Mouse (Mus musculus): ENCODE data around the gene Cela3b. TPM values are rescaled to one million over a fixed set of nuclear protein-coding genes. Genes with fewer than 3 reads are reported as not detected.

Gene Cela3b
- total RNA-seq, 2 experiments from 2014 or later = not detected

- no peak for ATAC-seq (replicated peaks; ENCODE audit: poor library complexity, severe bottlenecking)
Observed at GRCm38 (mm10) chr4:137465125-137465787, 34.9 kb upstream of the Cela3b start.

GRCm38 (mm10) chr4:137461981-137462690 is 31.8 kb upstream of the Cela3b start:
- no peak for ATAC-seq (replicated peaks; ENCODE audit: poor library complexity, severe bottlenecking)

- no peak for ATAC-seq (replicated peaks; ENCODE audit: poor library complexity, severe bottlenecking)
Observed at GRCm38 (mm10) chr4:137461217-137461616, 30.9 kb upstream of the Cela3b start.

- no peak for ATAC-seq (replicated peaks; ENCODE audit: poor library complexity, severe bottlenecking)
Observed at GRCm38 (mm10) chr4:137460676-137461075, 30.3 kb upstream of the Cela3b start.

GRCm38 (mm10) chr4:137458861-137459260 is 28.5 kb upstream of the Cela3b start:
- no peak for ATAC-seq (replicated peaks; ENCODE audit: poor library complexity, severe bottlenecking)

- no peak for ATAC-seq (replicated peaks; ENCODE audit: poor library complexity, severe bottlenecking)
Observed at GRCm38 (mm10) chr4:137458310-137458709, 28.0 kb upstream of the Cela3b start.

- ATAC-seq (replicated peaks; ENCODE audit: poor library complexity, severe bottlenecking) = no peak
Observed at GRCm38 (mm10) chr4:137457292-137457691, 27.0 kb upstream of the Cela3b start.

GRCm38 (mm10) chr4:137456581-137456980 is 26.2 kb upstream of the Cela3b start:
- no peak for ATAC-seq (replicated peaks; ENCODE audit: poor library complexity, severe bottlenecking)

- ATAC-seq (replicated peaks; ENCODE audit: poor library complexity, severe bottlenecking) = no peak
Observed at GRCm38 (mm10) chr4:137454582-137454981, 24.2 kb upstream of the Cela3b start.

GRCm38 (mm10) chr4:137453234-137453767 is 23.0 kb upstream of the Cela3b start, which contains the start of gene 1700013G24Rik:
Gene 1700013G24Rik (plus strand): TSS chr4:137453284.
- no peak for ATAC-seq (replicated peaks; ENCODE audit: poor library complexity, severe bottlenecking)

GRCm38 (mm10) chr4:137452190-137452589 is 21.9 kb upstream of the Cela3b start:
- no peak for ATAC-seq (replicated peaks; ENCODE audit: poor library complexity, severe bottlenecking)

- ATAC-seq (replicated peaks; ENCODE audit: poor library complexity, severe bottlenecking) = no peak
Observed at GRCm38 (mm10) chr4:137449715-137450114, 19.4 kb upstream of the Cela3b start.

GRCm38 (mm10) chr4:137449132-137449531 is 18.8 kb upstream of the Cela3b start:
- ATAC-seq (replicated peaks; ENCODE audit: poor library complexity, severe bottlenecking) = no peak

- no peak for ATAC-seq (replicated peaks; ENCODE audit: poor library complexity, severe bottlenecking)
Observed at GRCm38 (mm10) chr4:137448641-137449040, 18.3 kb upstream of the Cela3b start.

- no peak for ATAC-seq (replicated peaks; ENCODE audit: poor library complexity, severe bottlenecking)
Observed at GRCm38 (mm10) chr4:137448197-137448596, 17.9 kb upstream of the Cela3b start.

- no peak for ATAC-seq (replicated peaks; ENCODE audit: poor library complexity, severe bottlenecking)
Observed at GRCm38 (mm10) chr4:137447363-137448196, 17.2 kb upstream of the Cela3b start.

- ATAC-seq (replicated peaks; ENCODE audit: poor library complexity, severe bottlenecking) = no peak
Observed at GRCm38 (mm10) chr4:137445881-137446280, 15.5 kb upstream of the Cela3b start.

- no peak for ATAC-seq (replicated peaks; ENCODE audit: poor library complexity, severe bottlenecking)
Observed at GRCm38 (mm10) chr4:137443625-137444024, 13.3 kb upstream of the Cela3b start.

- no peak for ATAC-seq (replicated peaks; ENCODE audit: poor library complexity, severe bottlenecking)
Observed at GRCm38 (mm10) chr4:137441332-137441731, 11.0 kb upstream of the Cela3b start.

- no peak for ATAC-seq (replicated peaks; ENCODE audit: poor library complexity, severe bottlenecking)
Observed at GRCm38 (mm10) chr4:137438842-137439241, 8.5 kb upstream of the Cela3b start.

Measured in granulocyte monocyte progenitor cell, adult 5-6 weeks (primary cell).